Mouse (Mus musculus): ENCODE results near the gene Syngap1. TPM values are rescaled to one million over a fixed set of nuclear protein-coding genes. Genes with fewer than 3 reads are reported as not detected.

Gene Syngap1
- polyA plus RNA-seq, 1 experiment from 2014 or later: 1.9 TPM

DNA sequence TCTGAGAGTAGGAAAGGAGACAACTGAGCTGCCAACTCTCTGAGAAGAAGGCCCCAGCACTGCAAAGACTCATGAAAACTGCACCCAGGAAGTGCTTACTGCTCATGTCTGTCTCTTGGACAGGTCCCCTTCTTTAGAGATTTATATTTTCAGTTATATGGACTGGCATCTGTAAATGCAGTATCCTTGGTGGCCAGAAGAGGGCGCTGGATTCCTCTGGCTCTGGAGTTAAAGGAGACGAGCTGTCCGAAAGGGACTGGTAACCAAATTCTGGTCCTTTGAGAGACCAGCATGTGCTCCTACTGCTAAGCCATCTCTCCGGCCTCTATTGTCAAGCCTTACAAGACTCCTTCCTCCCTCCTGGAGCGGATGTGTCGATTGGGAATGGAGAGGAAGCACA, 60.8 kb downstream of the Syngap1 start:
- no peak for ATAC-seq (replicated peaks; ENCODE audit: low FRiP score)

DNA sequence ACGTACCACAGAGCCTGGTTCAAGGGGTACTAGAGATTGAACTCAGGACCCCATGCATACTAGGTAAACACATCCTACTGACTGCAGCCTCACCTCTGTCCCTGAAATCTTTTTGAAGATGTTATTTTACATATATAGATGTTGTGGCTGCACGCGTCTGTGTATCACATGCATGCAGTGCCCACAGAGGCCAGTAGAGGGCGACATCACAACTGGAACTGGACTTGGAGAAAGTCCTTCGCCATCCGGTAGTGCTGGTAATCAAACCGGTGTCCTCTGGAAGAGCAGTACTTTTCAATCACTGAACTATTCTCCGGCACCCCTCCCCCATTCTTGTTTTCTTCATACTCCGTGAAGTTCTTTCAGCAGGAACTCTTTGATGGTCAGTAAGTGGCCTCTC, 63.4 kb downstream of the Syngap1 start:
- H3K4me3 ChIP-seq (replicated peaks): no peak overlapping the region
- ATAC-seq (replicated peaks; ENCODE audit: low FRiP score): no peak
- no peak overlapping the region for H3K4me2 ChIP-seq
- WGBS: 39% methylated on average over 9 of the region's 9 CpGs
- H3K4me1 ChIP-seq: peaks cover 14% of the 10 kb centered on the region
- no peaks in the 10 kb centered on the region for H3K36me3 ChIP-seq
- no peak overlapping the region for H3K9ac ChIP-seq
- no peaks in the 10 kb centered on the region for H3K9me3 ChIP-seq (replicated peaks)
- no peak overlapping the region for H3K27ac ChIP-seq
- 0 out of 2 replicates have a peak, but pooled peaks cover 4% of the 10 kb centered on the region for H3K27me3 ChIP-seq

More for the DNA sequence above, 60.8 kb downstream of the Syngap1 start:
- H3K27me3 ChIP-seq: 0 out of 2 replicates have a peak, but pooled peaks cover 4% of the 10 kb centered on the region
- no peaks in the 10 kb centered on the region for H3K9me3 ChIP-seq (replicated peaks)
- H3K27ac ChIP-seq: no peak overlapping the region
- no peak overlapping the region for H3K4me2 ChIP-seq
- no peak overlapping the region for H3K9ac ChIP-seq
- no peak overlapping the region for H3K4me3 ChIP-seq (replicated peaks)
- 62% methylated on average over 6 of the region's 6 CpGs for WGBS
- no peaks in the 10 kb centered on the region for H3K36me3 ChIP-seq
- peaks cover 14% of the 10 kb centered on the region for H3K4me1 ChIP-seq

DNA sequence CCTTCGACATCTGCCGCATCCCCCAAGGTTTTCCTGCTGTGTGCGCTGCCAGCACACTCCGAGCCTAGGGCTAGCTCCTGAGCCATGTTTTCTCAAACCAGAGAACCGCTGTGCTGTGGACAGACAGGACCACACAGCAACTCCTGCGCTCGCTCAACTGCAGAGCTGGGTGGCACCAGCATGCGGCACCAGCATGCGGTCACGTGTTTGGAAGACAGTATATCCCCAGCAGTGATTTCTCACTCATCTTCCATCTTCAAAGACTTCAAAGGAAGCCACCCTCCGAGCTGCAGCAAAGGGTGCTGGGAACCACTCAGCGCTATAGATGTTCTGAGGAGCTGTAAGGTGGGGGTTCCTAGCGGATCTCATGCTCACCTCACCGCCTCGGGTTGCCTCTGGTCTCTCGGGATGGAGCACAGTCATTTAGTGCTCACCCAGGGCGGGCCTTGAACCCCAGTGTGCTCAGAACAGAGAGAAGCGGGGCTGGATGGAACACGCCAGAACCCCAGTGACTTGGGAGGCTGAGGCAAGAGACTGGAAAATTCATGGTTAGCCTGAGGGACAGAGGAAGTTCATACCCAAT, 63.9 kb downstream of the Syngap1 start:
- Histone ChIP-seq H3K4me1 (peaks cover 14% of the 10 kb centered on the region), H3K36me3 (no peaks in the 10 kb centered on the region), H3K27me3 (0 out of 2 replicates have a peak, but pooled peaks cover 4% of the 10 kb centered on the region), H3K4me2 (no peak overlapping the region), H3K27ac (no peak overlapping the region), H3K9me3 (replicated peaks) (no peaks in the 10 kb centered on the region), H3K4me3 (replicated peaks) (no peak overlapping the region), H3K9ac (no peak overlapping the region)
- no peak for ATAC-seq (replicated peaks; ENCODE audit: low FRiP score)
- 37% methylated on average over 19 of the region's 19 CpGs for WGBS

DNA sequence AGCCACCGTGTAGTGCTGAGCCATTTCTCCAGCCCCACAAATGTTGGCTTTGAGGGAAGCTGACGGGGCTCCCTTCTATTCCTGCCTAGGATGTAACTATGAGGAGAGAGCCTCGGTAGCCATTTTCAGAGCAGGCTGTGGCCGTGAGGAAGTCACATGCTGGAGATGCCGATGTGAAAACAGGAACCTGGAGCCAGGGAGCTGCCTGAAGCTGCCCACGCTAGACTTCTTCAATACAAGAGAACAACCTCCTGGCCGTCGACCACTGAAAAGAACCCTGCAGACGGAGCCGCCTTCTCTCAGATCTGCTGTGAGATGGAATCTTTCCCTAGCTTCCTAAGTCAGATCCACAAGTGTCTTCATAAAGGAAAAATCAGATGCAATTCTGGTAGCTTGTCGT, 64.6 kb downstream of the Syngap1 start:
- Histone ChIP-seq H3K9me3 (replicated peaks) (no peaks in the 10 kb centered on the region), H3K27me3 (0 out of 2 replicates have a peak, but pooled peaks cover 4% of the 10 kb centered on the region), H3K27ac (no peak overlapping the region), H3K36me3 (no peaks in the 10 kb centered on the region), H3K4me1 (peaks cover 11% of the 10 kb centered on the region; the same call in 1 of the 2 replicates), H3K9ac (no peak overlapping the region), H3K4me2 (no peak overlapping the region), H3K4me3 (replicated peaks) (no peak overlapping the region)
- 58% methylated on average over 11 of the region's 11 CpGs for WGBS
- no peak for ATAC-seq (replicated peaks; ENCODE audit: low FRiP score)

DNA sequence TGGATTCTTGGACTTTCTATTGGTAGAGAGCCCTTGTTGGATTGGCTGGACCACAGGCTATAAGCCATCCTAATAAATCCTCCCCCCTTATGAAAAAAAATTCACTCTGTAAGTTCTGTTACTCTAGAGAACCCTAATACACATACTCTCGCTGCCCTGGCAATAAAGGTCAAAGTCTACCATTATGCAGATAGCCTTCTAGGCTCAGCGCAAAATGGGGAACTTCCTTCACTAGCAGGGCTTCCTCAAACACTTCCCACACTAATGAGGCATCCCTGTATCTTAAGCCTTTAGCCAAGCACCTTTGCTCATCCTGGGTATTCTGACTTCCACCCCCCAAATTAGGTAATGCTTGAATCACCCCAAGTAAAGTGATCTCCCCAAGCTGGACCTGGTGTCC, 67.2 kb downstream of the Syngap1 start:
- no peak overlapping the region for H3K4me2 ChIP-seq
- no peaks in the 10 kb centered on the region for H3K36me3 ChIP-seq
- no peak overlapping the region for H3K4me3 ChIP-seq (replicated peaks)
- no peak overlapping the region for H3K9ac ChIP-seq
- no peaks in the 10 kb centered on the region for H3K9me3 ChIP-seq (replicated peaks)
- ATAC-seq (replicated peaks; ENCODE audit: low FRiP score): no peak
- 80% methylated on average over 2 of the region's 2 CpGs for WGBS
- no peak overlapping the region for H3K27ac ChIP-seq
- H3K4me1 ChIP-seq: peaks cover 25% of the 10 kb centered on the region
- H3K27me3 ChIP-seq: 0 out of 2 replicates have a peak, but pooled peaks cover 4% of the 10 kb centered on the region

- no peaks in the 10 kb centered on the region for H3K27me3 ChIP-seq
- no peaks in the 10 kb centered on the region for H3K36me3 ChIP-seq
- H3K4me1 ChIP-seq: peaks cover 14% of the 10 kb centered on the region
- ATAC-seq (replicated peaks; ENCODE audit: low FRiP score): no peak
- 90% methylated on average over 10 of the region's 10 CpGs for WGBS
- H3K4me3 ChIP-seq (replicated peaks): no peak overlapping the region
- no peaks in the 10 kb centered on the region for H3K9me3 ChIP-seq (replicated peaks)
- no peak overlapping the region for H3K4me2 ChIP-seq
- no peak overlapping the region for H3K9ac ChIP-seq
- H3K27ac ChIP-seq: no peak overlapping the region
Observed at GRCm38 (mm10) chr17:27011167-27011566, 70.1 kb downstream of the Syngap1 start.

- Histone ChIP-seq H3K27ac (peak overlapping the region; percentile 49; the same call in 1 of the 2 replicates), H3K9me3 (replicated peaks) (no peaks in the 10 kb centered on the region), H3K4me2 (peak overlapping the region; percentile 29), H3K36me3 (no peaks in the 10 kb centered on the region), H3K9ac (no peak overlapping the region), H3K4me1 (peaks cover 14% of the 10 kb centered on the region), H3K4me3 (replicated peaks) (no peak overlapping the region), H3K27me3 (no peaks in the 10 kb centered on the region)
- ATAC-seq (replicated peaks; ENCODE audit: low FRiP score): no peak
- WGBS: 46% methylated on average over 14 of the region's 14 CpGs
Observed at GRCm38 (mm10) chr17:27011998-27012672, 71.1 kb downstream of the Syngap1 start.

GRCm38 (mm10) chr17:27012909-27013308, 71.9 kb downstream of the Syngap1 start:
- no peak overlapping the region for H3K4me3 ChIP-seq (replicated peaks)
- H3K4me1 ChIP-seq: peaks cover 18% of the 10 kb centered on the region
- H3K36me3 ChIP-seq: no peaks in the 10 kb centered on the region
- H3K9ac ChIP-seq: no peak overlapping the region
- H3K27me3 ChIP-seq: no peaks in the 10 kb centered on the region
- 23% methylated on average over 6 of the region's 6 CpGs for WGBS
- H3K9me3 ChIP-seq (replicated peaks): no peaks in the 10 kb centered on the region
- H3K4me2 ChIP-seq: peak overlapping the region; percentile 29; the same call in 1 of the 2 replicates
- ATAC-seq (replicated peaks; ENCODE audit: low FRiP score): no peak
- H3K27ac ChIP-seq: peak overlapping the region; percentile 49; the same call in 1 of the 2 replicates

GRCm38 (mm10) chr17:27017564-27018499, 76.8 kb downstream of the Syngap1 start:
- ATAC-seq (replicated peaks; ENCODE audit: low FRiP score): peak; percentile 74
- Histone ChIP-seq H3K36me3 (peaks cover 35% of the 10 kb centered on the region), H3K9ac (peak overlapping the region; percentile 49), H3K27ac (peak overlapping the region; percentile 79), H3K4me3 (replicated peaks) (peak overlapping the region; percentile 52), H3K4me2 (peak overlapping the region; percentile 70), H3K9me3 (replicated peaks) (no peaks in the 10 kb centered on the region), H3K4me1 (peaks cover 16% of the 10 kb centered on the region), H3K27me3 (no peaks in the 10 kb centered on the region)
- WGBS: 9% methylated on average over 34 of the region's 34 CpGs

GRCm38 (mm10) chr17:27018555-27019196, 77.6 kb downstream of the Syngap1 start:
- no peak for ATAC-seq (replicated peaks; ENCODE audit: low FRiP score)
- peak overlapping the region; percentile 49 for H3K9ac ChIP-seq
- H3K27ac ChIP-seq: peak overlapping the region; percentile 79
- 33% methylated on average over 12 of the region's 12 CpGs for WGBS
- no peaks in the 10 kb centered on the region for H3K27me3 ChIP-seq
- peak overlapping the region; percentile 70 for H3K4me2 ChIP-seq
- H3K4me3 ChIP-seq (replicated peaks): peak overlapping the region; percentile 52
- H3K9me3 ChIP-seq (replicated peaks): no peaks in the 10 kb centered on the region
- H3K36me3 ChIP-seq: peaks cover 42% of the 10 kb centered on the region
- peaks cover 13% of the 10 kb centered on the region for H3K4me1 ChIP-seq

DNA sequence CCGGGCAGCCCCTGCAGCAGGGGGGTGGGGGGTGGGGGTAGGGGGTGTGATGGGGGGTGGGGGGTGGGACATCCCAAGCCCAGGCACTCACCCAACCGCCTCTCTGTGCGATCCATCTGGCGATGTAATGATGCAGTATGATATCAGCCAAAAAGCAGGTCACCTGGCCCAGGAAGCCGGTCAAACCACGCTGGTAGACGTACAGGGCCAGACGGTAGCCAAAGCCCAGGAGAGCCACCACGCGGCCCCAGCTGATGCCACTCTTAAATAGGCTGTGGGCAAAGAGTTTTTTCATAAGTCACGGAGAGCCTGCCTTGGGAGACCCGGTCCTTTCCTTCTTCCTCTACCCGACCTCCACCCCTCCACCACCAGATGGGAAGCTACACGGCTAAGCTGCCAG, 80.0 kb downstream of the Syngap1 start:
- no peak overlapping the region for H3K9ac ChIP-seq
- peaks cover 13% of the 10 kb centered on the region for H3K4me1 ChIP-seq
- H3K4me3 ChIP-seq (replicated peaks): no peak overlapping the region
- H3K36me3 ChIP-seq: peaks cover 65% of the 10 kb centered on the region
- H3K27ac ChIP-seq: no peak overlapping the region
- H3K27me3 ChIP-seq: no peaks in the 10 kb centered on the region
- WGBS: 91% methylated on average over 14 of the region's 14 CpGs
- H3K4me2 ChIP-seq: no peak overlapping the region
- no peak for ATAC-seq (replicated peaks; ENCODE audit: low FRiP score)
- no peaks in the 10 kb centered on the region for H3K9me3 ChIP-seq (replicated peaks)

All from kidney, embryonic 15.5 days (tissue).